Mouse (Mus musculus): ENCODE results near the gene Msx2. TPM values are rescaled to one million over a fixed set of nuclear protein-coding genes. Genes with fewer than 3 reads are reported as not detected.

The Msx2 gene
- polyA plus RNA-seq, 1 experiment: not detected

DNA sequence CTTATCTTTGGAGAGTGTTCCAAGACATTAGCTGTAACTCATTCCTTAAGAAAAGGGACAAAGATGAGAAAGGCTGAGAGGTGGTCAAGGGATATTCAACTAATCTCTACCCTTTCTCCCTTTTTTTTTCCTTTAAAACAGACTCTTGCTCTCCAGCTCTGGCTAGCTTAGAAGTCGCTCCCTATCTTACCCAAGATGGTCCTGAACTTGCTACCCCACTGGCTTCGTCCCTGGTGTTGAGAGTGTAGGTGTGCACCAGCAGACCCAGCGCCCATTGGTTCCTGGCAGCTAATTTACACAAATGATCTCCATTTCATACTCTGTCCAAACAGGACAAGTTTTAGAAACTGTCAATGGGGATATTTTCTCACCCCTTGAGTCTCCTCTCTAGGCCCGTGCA, 417 bp upstream of the Msx2 start:
- H3K4me1 ChIP-seq (ENCODE audit: control insufficient read depth, insufficient read depth, insufficient read length): no peaks in the 10 kb centered on the region
- H3K4me3 ChIP-seq (ENCODE audit: extremely low read depth, insufficient read depth, insufficient read length): no peak overlapping the region
- no peaks in the 10 kb centered on the region for H3K36me3 ChIP-seq (ENCODE audit: control insufficient read depth, insufficient read depth, low read length)
- H3K27ac ChIP-seq (ENCODE audit: insufficient read depth, low read length): no peak overlapping the region
- H3K27me3 ChIP-seq (ENCODE audit: control insufficient read depth, insufficient read depth, low read length): peaks cover 26% of the 10 kb centered on the region
- TF ChIP-seq POLR2A (IDR thresholded peaks at IDR 0.05; ENCODE audit: low read depth, low read length) (no peak), CTCF (IDR thresholded peaks at IDR 0.05; ENCODE audit: extremely low read depth, insufficient read depth, insufficient read length, insufficient replicate concordance) (no peak)
- DNase-seq (ENCODE audit: low read depth in 1 of 2, low spot score in 2 of 2): no peak
- 22% methylated on average over 4 of the region's 4 CpGs for WGBS

DNA sequence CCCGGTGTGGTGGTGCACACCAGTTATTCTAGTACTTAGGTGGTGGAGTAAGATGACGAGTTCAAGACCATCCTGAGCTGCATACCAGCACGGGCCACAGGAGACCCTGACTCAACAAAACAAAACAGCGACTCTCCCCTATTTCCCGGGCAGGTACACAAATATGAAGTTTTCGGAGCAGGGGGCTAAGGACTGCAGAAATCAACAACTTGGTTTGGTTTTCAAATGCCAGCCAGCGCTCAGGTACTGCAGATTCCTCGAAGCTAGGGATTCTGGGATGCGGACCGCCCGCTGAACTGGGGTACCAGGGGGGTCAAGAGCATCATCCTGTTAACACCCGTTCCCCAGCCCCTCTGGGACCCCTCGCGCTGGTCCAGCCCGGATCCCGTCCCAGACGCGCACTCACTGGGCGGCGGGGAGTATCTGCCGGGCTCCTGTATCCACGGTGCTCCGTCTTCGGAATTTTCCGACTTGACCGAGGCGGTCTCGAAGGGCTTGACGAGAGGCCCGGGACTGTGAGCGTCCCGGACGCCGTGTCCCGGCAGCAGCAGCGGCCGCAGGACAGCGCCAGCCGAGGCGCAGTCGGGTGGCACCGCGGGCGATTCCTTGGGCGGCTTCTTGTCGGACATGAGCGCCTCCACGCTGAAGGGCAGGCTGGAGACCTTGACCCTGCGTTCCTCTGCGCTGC, 804 bp downstream of the Msx2 start:
- Histone ChIP-seq H3K36me3 (ENCODE audit: control insufficient read depth, insufficient read depth, low read length) (no peaks in the 10 kb centered on the region), H3K4me3 (ENCODE audit: extremely low read depth, insufficient read depth, insufficient read length) (no peak overlapping the region), H3K27me3 (ENCODE audit: control insufficient read depth, insufficient read depth, low read length) (peaks cover 26% of the 10 kb centered on the region), H3K4me1 (ENCODE audit: control insufficient read depth, insufficient read depth, insufficient read length) (no peaks in the 10 kb centered on the region), H3K27ac (ENCODE audit: insufficient read depth, low read length) (no peak overlapping the region)
- DNase-seq (ENCODE audit: low read depth in 1 of 2, low spot score in 2 of 2): no peak
- no peak for TF ChIP-seq POLR2A (IDR thresholded peaks at IDR 0.05; ENCODE audit: low read depth, low read length)
- TF ChIP-seq CTCF (IDR thresholded peaks at IDR 0.05; ENCODE audit: extremely low read depth, insufficient read depth, insufficient read length, insufficient replicate concordance): no peak
- WGBS: 3% methylated on average over 50 of the region's 50 CpGs

DNA sequence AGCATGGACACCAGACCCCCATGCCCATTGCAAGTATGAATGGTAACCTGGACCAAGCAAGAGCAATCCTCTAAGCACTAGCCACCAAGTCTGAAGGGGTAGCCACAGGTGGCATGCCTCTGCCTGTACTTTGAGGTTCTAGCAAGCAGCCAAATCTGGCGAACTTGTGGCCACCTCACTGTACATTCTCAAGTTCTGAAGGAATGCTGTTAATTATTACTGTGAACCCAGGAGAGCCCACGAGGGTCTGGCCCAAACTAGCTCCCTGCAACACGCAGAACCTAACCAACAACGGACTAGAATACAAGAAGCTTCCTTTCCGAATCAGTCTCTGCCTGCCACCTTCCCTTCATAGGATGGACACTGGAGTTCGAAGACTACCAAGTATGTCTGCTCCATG, 1.5 kb downstream of the Msx2 start:
- DNase-seq (ENCODE audit: low read depth in 1 of 2, low spot score in 2 of 2): no peak
- H3K27me3 ChIP-seq (ENCODE audit: control insufficient read depth, insufficient read depth, low read length): peaks cover 25% of the 10 kb centered on the region
- H3K4me3 ChIP-seq (ENCODE audit: extremely low read depth, insufficient read depth, insufficient read length): no peak overlapping the region
- 16% methylated on average over 6 of the region's 6 CpGs for WGBS
- H3K27ac ChIP-seq (ENCODE audit: insufficient read depth, low read length): no peak overlapping the region
- TF ChIP-seq POLR2A (IDR thresholded peaks at IDR 0.05; ENCODE audit: low read depth, low read length): no peak
- no peak for TF ChIP-seq CTCF (IDR thresholded peaks at IDR 0.05; ENCODE audit: extremely low read depth, insufficient read depth, insufficient read length, insufficient replicate concordance)
- no peaks in the 10 kb centered on the region for H3K36me3 ChIP-seq (ENCODE audit: control insufficient read depth, insufficient read depth, low read length)
- no peaks in the 10 kb centered on the region for H3K4me1 ChIP-seq (ENCODE audit: control insufficient read depth, insufficient read depth, insufficient read length)

DNA sequence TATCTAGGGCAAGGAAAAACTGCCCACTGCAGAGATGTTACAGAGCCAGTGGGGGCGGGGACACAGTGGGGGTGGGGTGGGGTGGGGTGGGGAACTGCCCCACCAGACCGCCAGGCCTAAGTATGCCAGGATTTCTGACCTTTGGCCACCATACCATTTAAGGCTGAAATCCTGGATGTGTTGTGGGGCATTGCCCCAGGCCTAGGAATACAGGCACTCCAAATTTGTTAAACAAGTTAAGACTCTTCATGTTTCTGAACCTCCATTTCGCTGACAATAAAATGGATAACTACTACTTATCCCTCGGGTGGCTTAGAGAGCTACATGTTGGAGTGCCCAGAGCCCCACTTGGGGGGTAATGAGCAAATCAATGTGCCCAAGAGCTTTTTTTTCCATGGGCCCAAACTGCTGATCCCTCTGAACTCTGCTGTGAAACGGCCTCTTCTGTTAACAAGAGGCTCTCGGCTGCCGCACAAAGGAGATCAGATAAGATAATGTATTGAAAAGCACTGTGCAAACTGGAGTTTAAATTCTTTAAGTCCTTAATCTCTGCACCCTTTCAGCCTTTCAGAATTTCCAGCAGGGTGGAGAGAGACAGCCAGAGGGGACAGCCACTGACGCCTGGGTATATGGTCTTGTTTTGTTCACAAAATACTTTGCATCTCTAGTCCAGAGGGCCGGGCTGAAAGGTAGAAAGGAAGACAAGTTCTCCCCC, 2.3 kb downstream of the Msx2 start:
- Histone ChIP-seq H3K27me3 (ENCODE audit: control insufficient read depth, insufficient read depth, low read length) (peaks cover 22% of the 10 kb centered on the region), H3K36me3 (ENCODE audit: control insufficient read depth, insufficient read depth, low read length) (no peaks in the 10 kb centered on the region), H3K4me3 (ENCODE audit: extremely low read depth, insufficient read depth, insufficient read length) (no peak overlapping the region), H3K27ac (ENCODE audit: insufficient read depth, low read length) (no peak overlapping the region), H3K4me1 (ENCODE audit: control insufficient read depth, insufficient read depth, insufficient read length) (no peaks in the 10 kb centered on the region)
- WGBS: 37% methylated on average over 9 of the region's 9 CpGs
- TF ChIP-seq CTCF (IDR thresholded peaks at IDR 0.05; ENCODE audit: extremely low read depth, insufficient read depth, insufficient read length, insufficient replicate concordance) (no peak), POLR2A (IDR thresholded peaks at IDR 0.05; ENCODE audit: low read depth, low read length) (no peak)
- no peak for DNase-seq (ENCODE audit: low read depth in 1 of 2, low spot score in 2 of 2)

DNA sequence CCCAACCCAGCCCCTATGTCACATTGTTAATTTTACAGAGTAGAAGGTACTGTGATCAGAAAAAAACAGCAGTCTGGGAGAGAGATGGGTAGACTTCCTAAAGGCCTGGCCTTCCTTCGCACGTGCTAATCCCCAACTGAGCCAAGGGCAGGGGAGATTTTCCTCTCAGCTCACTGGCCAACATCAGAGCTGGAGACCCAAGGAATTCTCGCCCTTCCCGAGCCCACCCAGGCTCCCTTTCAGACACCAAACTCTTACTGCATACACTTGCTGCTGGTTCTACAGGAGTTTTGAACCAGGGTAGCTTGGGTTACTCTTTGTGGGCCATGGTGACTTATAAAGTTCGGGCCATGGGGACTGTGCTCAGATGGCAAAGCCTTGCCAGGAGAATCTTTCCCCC, 3.1 kb downstream of the Msx2 start:
- Histone ChIP-seq H3K27ac (ENCODE audit: insufficient read depth, low read length) (no peak overlapping the region), H3K36me3 (ENCODE audit: control insufficient read depth, insufficient read depth, low read length) (no peaks in the 10 kb centered on the region), H3K27me3 (ENCODE audit: control insufficient read depth, insufficient read depth, low read length) (peaks cover 20% of the 10 kb centered on the region), H3K4me1 (ENCODE audit: control insufficient read depth, insufficient read depth, insufficient read length) (no peaks in the 10 kb centered on the region), H3K4me3 (ENCODE audit: extremely low read depth, insufficient read depth, insufficient read length) (no peak overlapping the region)
- TF ChIP-seq CTCF (IDR thresholded peaks at IDR 0.05; ENCODE audit: extremely low read depth, insufficient read depth, insufficient read length, insufficient replicate concordance) (no peak), POLR2A (IDR thresholded peaks at IDR 0.05; ENCODE audit: low read depth, low read length) (no peak)
- WGBS: 72% methylated on average over 5 of the region's 5 CpGs
- DNase-seq (ENCODE audit: low read depth in 1 of 2, low spot score in 2 of 2): no peak

DNA sequence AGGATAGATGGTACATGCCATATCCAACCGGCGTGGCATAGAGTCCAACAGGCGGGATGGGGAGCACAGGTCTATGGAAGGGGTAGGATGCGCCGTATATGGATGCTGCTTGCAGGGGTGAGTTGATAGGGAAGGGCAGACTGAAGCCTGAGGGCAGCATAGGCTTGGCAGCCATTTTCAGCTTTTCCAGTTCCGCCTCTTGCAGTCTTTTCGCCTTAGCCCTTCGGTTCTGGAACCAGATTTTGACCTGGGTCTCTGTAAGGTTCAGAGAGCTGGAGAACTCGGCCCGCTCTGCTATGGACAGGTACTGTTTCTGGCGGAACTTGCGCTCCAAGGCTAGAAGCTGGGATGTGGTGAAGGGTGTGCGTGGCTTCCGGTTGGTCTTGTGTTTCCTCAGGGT, 4.7 kb downstream of the Msx2 start:
- TF ChIP-seq POLR2A (IDR thresholded peaks at IDR 0.05; ENCODE audit: low read depth, low read length) (no peak), CTCF (IDR thresholded peaks at IDR 0.05; ENCODE audit: extremely low read depth, insufficient read depth, insufficient read length, insufficient replicate concordance) (no peak)
- no peaks in the 10 kb centered on the region for H3K4me1 ChIP-seq (ENCODE audit: control insufficient read depth, insufficient read depth, insufficient read length)
- H3K36me3 ChIP-seq (ENCODE audit: control insufficient read depth, insufficient read depth, low read length): no peaks in the 10 kb centered on the region
- 51% methylated on average over 14 of the region's 14 CpGs for WGBS
- DNase-seq (ENCODE audit: low read depth in 1 of 2, low spot score in 2 of 2): no peak
- peaks cover 16% of the 10 kb centered on the region for H3K27me3 ChIP-seq (ENCODE audit: control insufficient read depth, insufficient read depth, low read length)
- no peak overlapping the region for H3K27ac ChIP-seq (ENCODE audit: insufficient read depth, low read length)
- H3K4me3 ChIP-seq (ENCODE audit: extremely low read depth, insufficient read depth, insufficient read length): no peak overlapping the region
